Mouse (Mus musculus): ENCODE results near the gene Ear14.

DNA sequence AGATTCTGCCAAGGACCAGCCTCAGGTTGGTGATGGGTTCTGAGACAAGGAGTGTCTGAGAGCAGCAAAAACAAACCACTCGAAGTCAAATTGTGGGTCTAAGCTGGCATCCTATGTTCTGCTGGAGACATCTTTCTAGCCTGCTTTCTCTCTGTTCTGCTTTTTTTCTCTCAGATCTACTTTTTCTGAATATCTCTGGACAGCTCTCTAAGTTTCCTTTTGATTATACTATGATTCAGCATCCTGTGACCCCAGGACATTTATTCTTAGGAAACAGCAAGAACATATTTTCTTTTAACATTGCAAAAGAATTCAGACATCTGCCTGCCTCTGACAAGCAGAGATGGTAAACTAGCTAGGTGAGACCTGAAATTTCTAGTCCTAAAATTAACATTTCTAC, 50.4 kb downstream of the Ear14 start:
- TF ChIP-seq CTCF (conservative IDR thresholded peaks at IDR 0.05; ENCODE audit: insufficient read depth, insufficient read length, low read depth, low read length) (no peak), POLR2A (IDR thresholded peaks at IDR 0.05; ENCODE audit: low read depth, low read length) (no peak)

Measured in kidney, adult 2 months (tissue).